Mouse (Mus musculus): ENCODE results near the gene As3mt. TPM values are rescaled to one million over a fixed set of nuclear protein-coding genes. Genes with fewer than 3 reads are reported as not detected.

The As3mt gene
- polyA plus RNA-seq, 1 experiment from 2014 or later: 27.6 TPM

- H3K9me3 ChIP-seq (ENCODE audit: low read length): no peaks in the 10 kb centered on the region
- ATAC-seq (no peak), DNase-seq (ENCODE audit: low spot score) (no peak)
- no peaks in the 10 kb centered on the region for H3K27me3 ChIP-seq (replicated peaks; ENCODE audit: insufficient read depth, low read length)
- H3K36me3 ChIP-seq (ENCODE audit: insufficient read depth, low read length): no peaks in the 10 kb centered on the region
- TF ChIP-seq EP300 (IDR thresholded peaks at IDR 0.05) (no peak), CTCF (IDR thresholded peaks at IDR 0.05) (no peak)
- H3K4me3 ChIP-seq (ENCODE audit: low read depth, low read length): no peak overlapping the region
- H3K9ac ChIP-seq (replicated peaks; ENCODE audit: low read depth): no peak overlapping the region
- 78% methylated on average over 9 of the region's 9 CpGs for WGBS
- H3K4me1 ChIP-seq (ENCODE audit: insufficient read depth, low read depth, low read length): peaks cover 13% of the 10 kb centered on the region; the same call in 1 of the 2 replicates
- no peak overlapping the region for H3K4me2 ChIP-seq (replicated peaks; ENCODE audit: low read depth, low read length)
- H3K27ac ChIP-seq (ENCODE audit: low read length): no peak overlapping the region
Observed at GRCm38 (mm10) chr19:46764763-46765117, 57.5 kb downstream of the As3mt start.

- WGBS: 76% methylated on average over 5 of the region's 5 CpGs
- DNase-seq (ENCODE audit: low spot score): no peak
- Histone ChIP-seq H3K27ac (ENCODE audit: low read length) (no peak overlapping the region), H3K4me2 (replicated peaks; ENCODE audit: low read depth, low read length) (no peak overlapping the region), H3K36me3 (ENCODE audit: insufficient read depth, low read length) (no peaks in the 10 kb centered on the region), H3K27me3 (replicated peaks; ENCODE audit: insufficient read depth, low read length) (no peaks in the 10 kb centered on the region), H3K9me3 (ENCODE audit: low read length) (no peaks in the 10 kb centered on the region), H3K4me3 (ENCODE audit: low read depth, low read length) (no peak overlapping the region), H3K4me1 (ENCODE audit: insufficient read depth, low read depth, low read length) (peaks cover 13% of the 10 kb centered on the region; the same call in 1 of the 2 replicates), H3K9ac (replicated peaks; ENCODE audit: low read depth) (no peak overlapping the region)
- ATAC-seq: no peak
- TF ChIP-seq EP300 (IDR thresholded peaks at IDR 0.05) (no peak), CTCF (IDR thresholded peaks at IDR 0.05) (no peak)
Observed at GRCm38 (mm10) chr19:46766125-46766524, 58.9 kb downstream of the As3mt start.

- no peak for ATAC-seq
- WGBS: 83% methylated on average over 11 of the region's 11 CpGs
- DNase-seq (ENCODE audit: low spot score): no peak
Observed at GRCm38 (mm10) chr19:46769759-46770158, 62.5 kb downstream of the As3mt start.

GRCm38 (mm10) chr19:46771801-46772200, 64.5 kb downstream of the As3mt start:
- Histone ChIP-seq H3K27ac (ENCODE audit: low read length) (no peak overlapping the region), H3K9ac (replicated peaks; ENCODE audit: low read depth) (no peak overlapping the region), H3K4me3 (ENCODE audit: low read depth, low read length) (no peak overlapping the region), H3K9me3 (ENCODE audit: low read length) (no peaks in the 10 kb centered on the region), H3K4me1 (ENCODE audit: insufficient read depth, low read depth, low read length) (no peaks in the 10 kb centered on the region), H3K36me3 (ENCODE audit: insufficient read depth, low read length) (no peaks in the 10 kb centered on the region), H3K4me2 (replicated peaks; ENCODE audit: low read depth, low read length) (no peak overlapping the region), H3K27me3 (replicated peaks; ENCODE audit: insufficient read depth, low read length) (no peaks in the 10 kb centered on the region)
- whole genome bisulfite sequencing: 81% methylated on average over 6 of the region's 6 CpGs
- no peak for DNase-seq (ENCODE audit: low spot score)
- ATAC-seq: no peak
- no peak for TF ChIP-seq EP300 (IDR thresholded peaks at IDR 0.05)

More at GRCm38 (mm10) chr19:46769759-46770158, 62.5 kb downstream of the As3mt start:
- H3K4me3 ChIP-seq (ENCODE audit: low read depth, low read length): no peak overlapping the region
- H3K27ac ChIP-seq (ENCODE audit: low read length): no peak overlapping the region
- H3K4me2 ChIP-seq (replicated peaks; ENCODE audit: low read depth, low read length): no peak overlapping the region
- TF ChIP-seq EP300 (IDR thresholded peaks at IDR 0.05) (no peak), CTCF (IDR thresholded peaks at IDR 0.05) (no peak)
- no peak overlapping the region for H3K9ac ChIP-seq (replicated peaks; ENCODE audit: low read depth)
- no peaks in the 10 kb centered on the region for H3K36me3 ChIP-seq (ENCODE audit: insufficient read depth, low read length)
- no peaks in the 10 kb centered on the region for H3K27me3 ChIP-seq (replicated peaks; ENCODE audit: insufficient read depth, low read length)
- no peaks in the 10 kb centered on the region for H3K4me1 ChIP-seq (ENCODE audit: insufficient read depth, low read depth, low read length)
- no peaks in the 10 kb centered on the region for H3K9me3 ChIP-seq (ENCODE audit: low read length)

- DNase-seq (ENCODE audit: low spot score) (no peak), ATAC-seq (no peak)
- 61% methylated on average over 5 of the region's 5 CpGs for WGBS
- Histone ChIP-seq H3K36me3 (ENCODE audit: insufficient read depth, low read length) (no peaks in the 10 kb centered on the region), H3K27me3 (replicated peaks; ENCODE audit: insufficient read depth, low read length) (no peaks in the 10 kb centered on the region), H3K4me2 (replicated peaks; ENCODE audit: low read depth, low read length) (no peak overlapping the region), H3K9ac (replicated peaks; ENCODE audit: low read depth) (no peak overlapping the region), H3K4me1 (ENCODE audit: insufficient read depth, low read depth, low read length) (no peaks in the 10 kb centered on the region), H3K27ac (ENCODE audit: low read length) (no peak overlapping the region), H3K9me3 (ENCODE audit: low read length) (no peaks in the 10 kb centered on the region), H3K4me3 (ENCODE audit: low read depth, low read length) (no peak overlapping the region)
- no peak for TF ChIP-seq CTCF (IDR thresholded peaks at IDR 0.05)
- no peak for TF ChIP-seq EP300 (IDR thresholded peaks at IDR 0.05)
Observed at GRCm38 (mm10) chr19:46776391-46776790, 69.1 kb downstream of the As3mt start.

GRCm38 (mm10) chr19:46776850-46777249, 69.6 kb downstream of the As3mt start:
- no peak overlapping the region for H3K27ac ChIP-seq (ENCODE audit: low read length)
- TF ChIP-seq EP300 (IDR thresholded peaks at IDR 0.05): no peak
- DNase-seq (ENCODE audit: low spot score): no peak
- WGBS: 81% methylated on average over 3 of the region's 3 CpGs
- no peak for ATAC-seq
- H3K9ac ChIP-seq (replicated peaks; ENCODE audit: low read depth): no peak overlapping the region
- H3K4me1 ChIP-seq (ENCODE audit: insufficient read depth, low read depth, low read length): no peaks in the 10 kb centered on the region
- no peaks in the 10 kb centered on the region for H3K27me3 ChIP-seq (replicated peaks; ENCODE audit: insufficient read depth, low read length)
- H3K4me2 ChIP-seq (replicated peaks; ENCODE audit: low read depth, low read length): no peak overlapping the region
- H3K4me3 ChIP-seq (ENCODE audit: low read depth, low read length): no peak overlapping the region
- H3K36me3 ChIP-seq (ENCODE audit: insufficient read depth, low read length): no peaks in the 10 kb centered on the region
- H3K9me3 ChIP-seq (ENCODE audit: low read length): no peaks in the 10 kb centered on the region
